Mouse (Mus musculus): ENCODE measurements around the gene Slc25a4. TPM values are rescaled to one million over a fixed set of nuclear protein-coding genes. Genes with fewer than 3 reads are reported as not detected.

Gene Slc25a4
- polyA plus RNA-seq, 1 experiment from 2014 or later = 291 TPM

- Histone ChIP-seq H3K4me3 (ENCODE audit: low read depth, low read length) (no peak overlapping the region), H3K27ac (ENCODE audit: low read depth, low read length) (no peak overlapping the region), H3K27me3 (replicated peaks; ENCODE audit: control insufficient read depth, insufficient read depth, low read length) (no peaks in the 10 kb centered on the region), H3K9ac (ENCODE audit: low read depth, low read length) (no peak overlapping the region), H3K9me3 (ENCODE audit: control insufficient read depth, low read length) (no peaks in the 10 kb centered on the region), H3K4me1 (replicated peaks; ENCODE audit: control insufficient read depth, insufficient read depth, low read length) (peaks cover 21% of the 10 kb centered on the region), H3K36me3 (ENCODE audit: control insufficient read depth, insufficient read depth, low read length) (peaks cover 11% of the 10 kb centered on the region), H3K4me2 (peak overlapping the region; percentile 87; the same call in 1 of the 2 replicates)
- ATAC-seq (replicated peaks; ENCODE audit: low FRiP score) (no peak), DNase-seq (ENCODE audit: low spot score) (no peak)
- 63% methylated on average over 7 of the region's 7 CpGs for WGBS
These were observed 1.1 kb upstream of the Slc25a4 start for GRCm38 (mm10) chr8:46212194-46212593.

GRCm38 (mm10) chr8:46211611-46212071 lies 557 bp upstream of the Slc25a4 start:
- Histone ChIP-seq H3K27ac (ENCODE audit: low read depth, low read length) (peak overlapping the region; percentile 65; the same call in 1 of the 2 replicates), H3K36me3 (ENCODE audit: control insufficient read depth, insufficient read depth, low read length) (peaks cover 14% of the 10 kb centered on the region), H3K9ac (ENCODE audit: low read depth, low read length) (peak overlapping the region; percentile 54), H3K4me2 (peak overlapping the region; percentile 87), H3K4me1 (replicated peaks; ENCODE audit: control insufficient read depth, insufficient read depth, low read length) (peaks cover 21% of the 10 kb centered on the region), H3K9me3 (ENCODE audit: control insufficient read depth, low read length) (no peaks in the 10 kb centered on the region), H3K4me3 (ENCODE audit: low read depth, low read length) (peak overlapping the region; percentile 84), H3K27me3 (replicated peaks; ENCODE audit: control insufficient read depth, insufficient read depth, low read length) (no peaks in the 10 kb centered on the region)
- WGBS = 17% methylated on average over 13 of the region's 13 CpGs
- no peak for DNase-seq (ENCODE audit: low spot score)
- no peak for ATAC-seq (replicated peaks; ENCODE audit: low FRiP score)

GRCm38 (mm10) chr8:46209057-46209456 lies 2.0 kb downstream of the Slc25a4 start:
- no peak for ATAC-seq (replicated peaks; ENCODE audit: low FRiP score)
- WGBS = 85% methylated on average over 15 of the region's 15 CpGs
- Histone ChIP-seq H3K4me1 (replicated peaks; ENCODE audit: control insufficient read depth, insufficient read depth, low read length) (peaks cover 21% of the 10 kb centered on the region), H3K4me2 (peak overlapping the region; percentile 87), H3K9me3 (ENCODE audit: control insufficient read depth, low read length) (no peaks in the 10 kb centered on the region), H3K4me3 (ENCODE audit: low read depth, low read length) (peak overlapping the region; percentile 5; the same call in 1 of the 2 replicates), H3K27me3 (replicated peaks; ENCODE audit: control insufficient read depth, insufficient read depth, low read length) (no peaks in the 10 kb centered on the region), H3K36me3 (ENCODE audit: control insufficient read depth, insufficient read depth, low read length) (peaks cover 32% of the 10 kb centered on the region), H3K9ac (ENCODE audit: low read depth, low read length) (no peak overlapping the region), H3K27ac (ENCODE audit: low read depth, low read length) (no peak overlapping the region)
- DNase-seq (ENCODE audit: low spot score) = no peak

GRCm38 (mm10) chr8:46208354-46208753 lies 2.7 kb downstream of the Slc25a4 start:
- no peak overlapping the region for H3K9ac ChIP-seq (ENCODE audit: low read depth, low read length)
- no peak overlapping the region for H3K4me3 ChIP-seq (ENCODE audit: low read depth, low read length)
- ATAC-seq (replicated peaks; ENCODE audit: low FRiP score) = no peak
- no peak overlapping the region; the same call in 1 of the 2 replicates for H3K4me2 ChIP-seq
- peaks cover 21% of the 10 kb centered on the region for H3K4me1 ChIP-seq (replicated peaks; ENCODE audit: control insufficient read depth, insufficient read depth, low read length)
- H3K27me3 ChIP-seq (replicated peaks; ENCODE audit: control insufficient read depth, insufficient read depth, low read length) = no peaks in the 10 kb centered on the region
- 89% methylated on average over 12 of the region's 12 CpGs for WGBS
- no peak for DNase-seq (ENCODE audit: low spot score)
- peaks cover 34% of the 10 kb centered on the region for H3K36me3 ChIP-seq (ENCODE audit: control insufficient read depth, insufficient read depth, low read length)
- no peaks in the 10 kb centered on the region for H3K9me3 ChIP-seq (ENCODE audit: control insufficient read depth, low read length)
- H3K27ac ChIP-seq (ENCODE audit: low read depth, low read length) = no peak overlapping the region

DNA sequence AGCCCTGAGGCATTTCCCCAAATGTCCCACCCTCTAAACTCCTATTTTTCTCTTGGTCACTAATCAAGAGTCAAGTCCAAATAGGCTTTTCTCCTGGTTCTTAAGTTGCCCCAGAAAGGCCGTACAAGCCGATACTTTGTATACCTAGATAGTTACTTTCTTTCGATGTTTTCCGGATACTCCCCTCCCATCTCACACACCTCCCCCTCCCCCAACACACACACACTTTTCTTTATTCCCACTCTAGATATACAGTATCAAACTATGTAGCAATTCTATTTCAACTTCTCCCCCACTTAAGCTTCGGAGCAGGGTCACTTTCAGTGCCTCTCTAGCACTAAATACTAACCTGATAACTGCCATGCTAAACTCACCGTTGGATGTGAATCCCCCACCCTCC lies 5.0 kb downstream of the Slc25a4 start:
- Histone ChIP-seq H3K4me3 (ENCODE audit: low read depth, low read length) (no peak overlapping the region), H3K9ac (ENCODE audit: low read depth, low read length) (no peak overlapping the region), H3K9me3 (ENCODE audit: control insufficient read depth, low read length) (no peaks in the 10 kb centered on the region), H3K27me3 (replicated peaks; ENCODE audit: control insufficient read depth, insufficient read depth, low read length) (no peaks in the 10 kb centered on the region), H3K4me2 (no peak overlapping the region), H3K4me1 (replicated peaks; ENCODE audit: control insufficient read depth, insufficient read depth, low read length) (peaks cover 11% of the 10 kb centered on the region), H3K36me3 (ENCODE audit: control insufficient read depth, insufficient read depth, low read length) (peaks cover 36% of the 10 kb centered on the region), H3K27ac (ENCODE audit: low read depth, low read length) (no peak overlapping the region)
- WGBS = 91% methylated on average over 6 of the region's 6 CpGs
- DNase-seq (ENCODE audit: low spot score) (no peak), ATAC-seq (replicated peaks; ENCODE audit: low FRiP score) (no peak)

GRCm38 (mm10) chr8:46204974-46205640 lies 6.0 kb downstream of the Slc25a4 start:
- no peaks in the 10 kb centered on the region for H3K9me3 ChIP-seq (ENCODE audit: control insufficient read depth, low read length)
- H3K27me3 ChIP-seq (replicated peaks; ENCODE audit: control insufficient read depth, insufficient read depth, low read length) = no peaks in the 10 kb centered on the region
- WGBS = 81% methylated on average over 9 of the region's 9 CpGs
- H3K4me1 ChIP-seq (replicated peaks; ENCODE audit: control insufficient read depth, insufficient read depth, low read length) = peaks cover 9% of the 10 kb centered on the region
- DNase-seq (ENCODE audit: low spot score) = no peak
- H3K4me3 ChIP-seq (ENCODE audit: low read depth, low read length) = no peak overlapping the region
- ATAC-seq (replicated peaks; ENCODE audit: low FRiP score) = no peak
- H3K4me2 ChIP-seq = no peak overlapping the region
- no peak overlapping the region for H3K9ac ChIP-seq (ENCODE audit: low read depth, low read length)
- H3K36me3 ChIP-seq (ENCODE audit: control insufficient read depth, insufficient read depth, low read length) = peaks cover 36% of the 10 kb centered on the region
- no peak overlapping the region for H3K27ac ChIP-seq (ENCODE audit: low read depth, low read length)

DNA sequence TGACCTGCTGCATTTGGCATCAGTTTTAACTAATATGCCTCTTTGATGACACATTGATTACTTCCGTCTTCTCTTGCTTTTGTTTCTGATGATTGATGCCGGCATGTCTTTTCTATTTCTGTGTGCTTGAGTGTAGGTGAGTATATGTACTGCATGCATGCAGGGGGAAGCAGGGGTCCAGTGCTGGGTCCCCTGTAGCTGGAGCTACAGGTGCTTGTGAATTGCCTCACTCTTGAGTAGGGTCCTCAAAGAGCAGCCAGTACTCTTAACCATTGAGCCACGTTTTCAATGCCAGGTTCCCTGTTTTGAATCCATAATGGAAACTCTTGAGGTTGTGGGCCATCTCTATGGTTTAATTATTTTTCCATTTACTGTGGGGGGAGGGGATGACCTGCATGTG lies 6.8 kb downstream of the Slc25a4 start:
- 83% methylated on average over 3 of the region's 3 CpGs for WGBS
- ATAC-seq (replicated peaks; ENCODE audit: low FRiP score) (no peak), DNase-seq (ENCODE audit: low spot score) (no peak)
- Histone ChIP-seq H3K9ac (ENCODE audit: low read depth, low read length) (no peak overlapping the region), H3K27me3 (replicated peaks; ENCODE audit: control insufficient read depth, insufficient read depth, low read length) (no peaks in the 10 kb centered on the region), H3K36me3 (ENCODE audit: control insufficient read depth, insufficient read depth, low read length) (peaks cover 35% of the 10 kb centered on the region), H3K9me3 (ENCODE audit: control insufficient read depth, low read length) (no peaks in the 10 kb centered on the region), H3K4me2 (no peak overlapping the region), H3K4me3 (ENCODE audit: low read depth, low read length) (no peak overlapping the region), H3K4me1 (replicated peaks; ENCODE audit: control insufficient read depth, insufficient read depth, low read length) (peaks cover 3% of the 10 kb centered on the region; the same call in 1 of the 2 replicates), H3K27ac (ENCODE audit: low read depth, low read length) (no peak overlapping the region)

DNA sequence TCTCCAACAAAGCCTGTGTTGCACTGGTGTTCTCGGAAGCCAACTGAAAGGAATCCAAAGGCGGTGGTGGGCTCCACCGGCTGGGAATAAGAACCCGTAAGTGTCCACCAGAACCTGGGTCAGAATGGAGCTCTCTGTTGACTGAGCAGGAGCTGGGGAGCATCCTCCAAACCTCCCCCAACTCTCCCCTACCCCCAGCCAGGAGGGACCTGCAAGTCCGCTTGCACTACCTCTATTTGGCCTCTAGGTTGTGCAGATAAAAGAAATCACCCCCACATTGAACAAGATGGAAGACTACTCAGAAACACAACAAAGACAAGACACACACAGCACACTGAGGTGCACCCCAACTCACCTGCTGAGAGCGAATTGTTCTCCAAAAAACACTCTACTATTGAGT lies 8.7 kb downstream of the Slc25a4 start:
- no peak overlapping the region for H3K4me3 ChIP-seq (ENCODE audit: low read depth, low read length)
- no peak overlapping the region for H3K4me2 ChIP-seq
- H3K9ac ChIP-seq (ENCODE audit: low read depth, low read length) = no peak overlapping the region
- H3K9me3 ChIP-seq (ENCODE audit: control insufficient read depth, low read length) = no peaks in the 10 kb centered on the region
- 86% methylated on average over 6 of the region's 6 CpGs for WGBS
- H3K27ac ChIP-seq (ENCODE audit: low read depth, low read length) = no peak overlapping the region
- DNase-seq (ENCODE audit: low spot score) = no peak
- H3K4me1 ChIP-seq (replicated peaks; ENCODE audit: control insufficient read depth, insufficient read depth, low read length) = no peaks in the 10 kb centered on the region
- no peaks in the 10 kb centered on the region for H3K27me3 ChIP-seq (replicated peaks; ENCODE audit: control insufficient read depth, insufficient read depth, low read length)
- H3K36me3 ChIP-seq (ENCODE audit: control insufficient read depth, insufficient read depth, low read length) = peaks cover 26% of the 10 kb centered on the region
- ATAC-seq (replicated peaks; ENCODE audit: low FRiP score) = no peak

GRCm38 (mm10) chr8:46197673-46198072 lies 13.4 kb downstream of the Slc25a4 start:
- H3K27me3 ChIP-seq (replicated peaks; ENCODE audit: control insufficient read depth, insufficient read depth, low read length) = no peaks in the 10 kb centered on the region
- no peak overlapping the region for H3K4me3 ChIP-seq (ENCODE audit: low read depth, low read length)
- WGBS = 83% methylated on average over 5 of the region's 5 CpGs
- H3K36me3 ChIP-seq (ENCODE audit: control insufficient read depth, insufficient read depth, low read length) = peaks cover 10% of the 10 kb centered on the region; the same call in 1 of the 2 replicates
- H3K9me3 ChIP-seq (ENCODE audit: control insufficient read depth, low read length) = no peaks in the 10 kb centered on the region
- H3K4me1 ChIP-seq (replicated peaks; ENCODE audit: control insufficient read depth, insufficient read depth, low read length) = no peaks in the 10 kb centered on the region
- DNase-seq (ENCODE audit: low spot score) = no peak
- H3K27ac ChIP-seq (ENCODE audit: low read depth, low read length) = no peak overlapping the region
- no peak for ATAC-seq (replicated peaks; ENCODE audit: low FRiP score)
- no peak overlapping the region for H3K4me2 ChIP-seq
- no peak overlapping the region for H3K9ac ChIP-seq (ENCODE audit: low read depth, low read length)
